Mouse (Mus musculus) fibroblast of lung, adult 2 months (primary cell): ENCODE measurements at regions not wholly inside any gene's neighbourhood (a gene's known extent, or its start where the extent isn't known, plus 50 kb on each side); places are given as distances from the start of the nearest gene placed in this dataset.

Experiments
- DNase-seq: peaks from one replicate; pipeline ENCODE4 v3.0.0-alpha.2; 2011; ENCODE audit warnings: low read depth

DNA sequence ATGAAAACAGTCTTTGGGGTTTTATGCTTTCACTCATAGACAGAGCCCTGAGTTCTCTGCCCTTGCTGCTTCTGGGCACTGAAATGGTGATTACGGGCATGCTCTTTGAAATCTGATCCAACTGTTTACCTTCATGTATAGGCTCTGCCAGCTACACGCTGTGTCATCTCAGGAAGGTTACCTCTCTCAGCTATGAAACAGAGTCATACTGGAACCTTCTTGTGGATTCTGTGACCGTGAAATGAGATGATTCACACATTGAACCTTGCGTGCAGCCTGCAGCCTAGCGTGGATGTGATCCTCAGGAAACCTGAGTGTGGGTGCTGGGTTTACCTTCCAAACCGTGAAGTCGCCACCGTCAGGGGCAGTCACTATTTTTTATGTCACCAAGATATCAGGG lies 189.7 kb upstream of the Spdye4c start:
- no peak for DNase-seq

DNA sequence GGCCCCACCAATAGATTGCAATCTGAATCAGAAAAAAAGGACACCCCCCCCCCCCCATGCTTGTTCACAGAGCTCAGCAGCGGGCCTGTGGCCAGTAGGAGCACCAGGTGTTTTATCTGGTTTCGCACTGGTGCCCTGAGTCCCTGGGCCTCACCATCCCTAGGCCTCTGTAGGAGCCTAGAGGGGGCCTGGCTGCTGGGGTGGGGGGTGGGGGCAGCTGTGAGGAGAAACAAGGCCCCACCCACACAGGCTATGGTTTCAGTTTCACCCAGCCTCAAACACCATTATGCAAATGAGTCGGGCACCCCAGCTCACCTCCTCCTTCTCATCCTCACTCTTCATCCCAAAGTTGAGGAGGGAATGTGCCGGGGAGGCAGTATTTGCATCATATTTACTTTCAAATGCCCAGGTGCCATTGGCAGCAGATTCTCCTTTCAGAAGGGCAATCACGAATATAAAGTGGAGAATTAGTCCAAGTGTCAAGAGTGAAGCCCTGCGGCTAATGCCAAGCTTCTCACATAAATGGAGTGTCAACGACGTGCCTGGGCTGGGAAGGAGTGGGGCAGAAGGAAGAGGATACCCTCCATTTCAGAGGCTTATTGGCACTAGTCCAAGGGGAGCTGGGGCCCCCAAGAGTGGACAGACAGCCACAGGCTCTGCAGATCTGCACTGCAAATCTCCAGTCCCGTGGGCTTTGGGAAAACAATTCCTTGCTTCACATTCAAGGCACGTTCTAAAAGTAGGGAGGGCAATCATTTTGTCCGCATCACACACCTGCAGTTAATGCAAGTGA lies 187.7 kb upstream of the Spdye4c start:
- DNase-seq: no peak

DNA sequence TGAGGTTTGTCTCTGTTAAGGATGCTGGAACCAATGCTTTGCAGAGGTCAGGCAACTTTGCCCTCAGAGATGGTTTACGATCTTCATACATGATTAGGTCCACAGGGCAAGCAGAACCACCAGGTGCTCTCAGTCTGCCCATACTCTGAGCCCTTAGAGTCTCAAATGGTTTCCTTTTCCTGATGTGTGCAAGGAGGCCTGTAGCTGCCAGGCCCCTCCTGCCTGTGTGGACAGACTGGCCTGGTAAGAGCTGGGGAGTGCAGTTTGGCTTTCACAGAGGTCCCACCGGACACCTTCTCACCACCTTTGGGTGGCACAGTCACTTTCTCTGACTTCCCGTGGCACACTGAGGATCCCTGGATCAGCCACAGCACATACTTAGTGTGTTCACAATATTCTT lies 186.6 kb upstream of the Spdye4c start:
- DNase-seq: no peak

DNA sequence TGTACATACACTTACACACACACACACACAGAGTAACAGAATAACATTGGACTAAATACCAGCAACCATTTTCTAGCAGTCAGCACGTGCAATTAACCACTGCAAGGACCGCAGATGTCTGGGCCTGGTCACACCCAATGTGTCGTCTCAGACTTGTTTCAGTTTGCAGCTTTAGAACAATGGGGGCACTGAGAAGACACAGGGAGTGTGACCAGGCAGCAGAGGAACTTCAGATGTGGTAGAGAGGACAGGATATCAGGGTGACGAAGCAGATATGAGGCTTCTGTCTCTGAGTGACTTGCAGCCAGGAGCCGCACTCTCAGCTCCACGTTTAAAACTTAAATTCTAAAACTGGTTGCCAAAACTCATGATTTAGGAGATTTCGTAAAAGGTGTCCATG lies 183.9 kb upstream of the Spdye4c start:
- no peak for DNase-seq

DNA sequence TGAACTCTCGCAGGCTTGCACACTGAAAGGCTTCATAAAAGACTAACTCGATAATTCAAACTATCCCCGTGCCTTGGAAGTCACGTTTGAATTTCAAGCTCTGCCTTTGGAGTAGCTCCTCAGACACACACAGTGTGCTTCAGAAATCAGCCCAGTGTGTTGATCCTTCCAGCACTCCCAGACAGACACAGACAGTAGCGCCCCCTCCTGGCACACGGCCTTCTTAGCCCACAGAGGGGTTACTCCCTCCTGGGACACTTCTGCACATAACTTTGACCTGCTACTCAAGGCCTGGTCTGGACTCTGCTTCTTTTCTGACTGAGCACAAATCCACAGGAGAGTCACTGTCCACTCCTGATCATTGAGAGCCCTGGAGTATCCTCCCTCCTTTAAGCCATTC lies 182.3 kb upstream of the Spdye4c start:
- no peak for DNase-seq

- peak; percentile 35 for DNase-seq
Observed at GRCm38 (mm10) chr2:128412352-128412751, 178.7 kb upstream of the Spdye4c start.

- no peak for DNase-seq
Observed at GRCm38 (mm10) chr2:128412974-128413373, 178.0 kb upstream of the Spdye4c start.

- DNase-seq: no peak
Observed at GRCm38 (mm10) chr2:128414588-128415240, 176.3 kb upstream of the Spdye4c start.

- DNase-seq: no peak
Observed at GRCm38 (mm10) chr2:128416416-128416815, 174.6 kb upstream of the Spdye4c start.

GRCm38 (mm10) chr2:128418960-128419359 lies 172.0 kb upstream of the Spdye4c start:
- no peak for DNase-seq

GRCm38 (mm10) chr2:128420406-128420805 lies 170.6 kb upstream of the Spdye4c start:
- DNase-seq: no peak

DNA sequence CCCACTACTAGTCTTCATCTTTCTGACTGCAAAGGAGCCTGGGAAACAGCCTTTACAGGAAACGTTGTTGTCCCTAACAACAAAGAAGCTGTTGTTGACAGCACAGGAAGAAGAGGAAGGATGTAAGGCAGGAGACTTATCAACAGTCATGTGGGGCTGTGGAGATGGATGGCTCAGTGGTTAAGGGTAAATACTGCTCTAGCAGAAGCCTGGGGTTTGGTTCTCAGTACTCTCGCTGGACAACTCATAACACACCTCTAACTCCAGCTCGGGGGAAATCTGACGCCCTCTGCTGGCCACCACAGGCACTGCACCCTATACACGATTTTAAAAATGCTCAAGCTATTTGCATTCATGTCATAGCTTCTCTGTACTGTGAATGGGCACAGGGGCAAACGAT lies 168.3 kb upstream of the Spdye4c start:
- DNase-seq: no peak

DNA sequence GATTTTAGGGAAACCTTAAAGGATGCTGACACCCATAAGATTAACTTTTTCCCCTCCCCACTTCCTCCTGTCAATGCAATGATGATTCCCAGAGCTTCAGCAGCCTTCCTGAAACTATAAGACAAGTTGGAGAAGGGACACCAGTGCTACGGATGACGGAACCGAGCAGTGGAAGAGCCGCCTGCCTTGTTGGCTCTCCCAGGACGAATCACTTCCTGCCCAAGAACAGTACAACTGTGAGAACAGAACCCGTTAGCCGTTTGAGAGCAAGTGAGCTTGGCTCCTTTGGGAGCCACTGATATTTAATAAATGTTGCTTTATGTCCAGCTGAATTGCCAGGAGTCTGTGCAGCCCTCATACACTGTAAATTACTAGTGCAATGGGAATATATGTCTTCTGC lies 166.8 kb upstream of the Spdye4c start:
- no peak for DNase-seq

DNA sequence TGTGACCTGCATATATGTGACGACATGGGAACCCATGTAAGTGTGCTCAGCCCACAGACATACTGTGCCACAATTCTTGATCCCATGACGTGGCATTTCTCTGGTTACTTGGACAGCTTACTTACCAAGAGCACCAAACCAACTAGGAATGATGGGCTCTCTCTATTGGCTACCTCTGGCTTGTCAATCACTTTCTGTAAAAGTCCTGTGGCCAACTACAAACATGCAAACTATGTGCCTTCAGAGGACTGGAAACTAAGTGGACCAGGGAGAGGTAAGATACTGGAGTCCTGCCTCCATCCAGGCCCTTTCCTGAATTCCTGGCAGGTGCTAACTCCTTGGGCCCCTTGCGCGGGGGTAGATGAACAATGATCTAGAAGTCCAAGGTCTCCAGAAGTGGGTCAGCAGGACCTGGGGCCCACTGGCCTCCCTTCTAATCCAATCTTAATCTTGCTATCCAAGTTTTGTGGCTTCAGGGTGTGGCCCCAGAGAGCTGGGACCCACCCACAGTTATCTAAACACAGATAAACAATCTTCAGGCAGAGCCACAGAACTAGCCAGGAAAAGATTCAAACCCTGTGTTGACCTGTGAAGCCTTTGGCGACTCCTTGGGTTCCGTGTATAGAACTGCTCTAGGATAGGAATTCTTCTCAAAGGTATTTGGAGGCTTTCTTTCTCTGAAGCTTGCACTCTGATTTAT lies 163.7 kb upstream of the Spdye4c start:
- no peak for DNase-seq

DNA sequence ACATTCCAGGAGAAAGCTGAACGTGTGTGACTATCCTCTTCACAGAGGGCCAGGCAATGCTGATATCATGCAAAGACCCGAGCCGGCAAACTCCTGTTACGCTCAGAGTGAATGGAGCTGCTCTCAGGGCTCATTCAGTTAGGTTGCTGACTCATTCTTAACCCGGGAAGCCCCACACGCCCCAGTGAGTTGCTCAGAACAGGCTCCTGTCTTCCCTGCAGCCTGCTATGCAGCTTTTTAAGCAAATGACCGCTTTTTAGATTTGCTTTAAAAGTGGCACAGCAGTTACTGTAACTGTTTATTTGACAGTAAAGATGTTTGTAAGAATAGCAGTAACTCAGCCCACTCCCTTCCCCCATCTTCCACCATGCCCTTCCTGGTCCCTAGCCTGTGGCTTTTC lies 162.9 kb upstream of the Spdye4c start:
- DNase-seq: no peak

GRCm38 (mm10) chr2:128428651-128429633 lies 162.1 kb upstream of the Spdye4c start:
- peak; percentile 92 for DNase-seq

DNA sequence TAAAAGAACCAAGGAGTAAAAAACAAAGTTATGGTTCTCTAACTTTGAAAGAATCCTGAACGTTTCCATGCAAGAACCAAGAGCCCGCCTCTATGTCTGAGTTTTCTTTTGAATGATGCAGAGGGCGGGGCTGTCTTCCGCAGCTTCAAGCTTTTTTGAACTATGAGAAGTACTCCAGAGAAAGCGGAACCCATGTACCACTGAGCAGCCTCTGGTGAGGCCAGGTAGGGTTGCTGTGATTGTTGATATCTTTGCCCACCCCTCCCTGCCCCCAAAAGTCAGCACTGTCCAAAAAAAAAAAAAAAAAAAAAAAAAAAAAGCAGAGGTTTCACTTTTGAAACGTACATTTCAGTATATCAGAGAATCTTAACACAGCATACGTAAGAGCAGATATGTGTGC lies 161.2 kb upstream of the Spdye4c start:
- no peak for DNase-seq

DNA sequence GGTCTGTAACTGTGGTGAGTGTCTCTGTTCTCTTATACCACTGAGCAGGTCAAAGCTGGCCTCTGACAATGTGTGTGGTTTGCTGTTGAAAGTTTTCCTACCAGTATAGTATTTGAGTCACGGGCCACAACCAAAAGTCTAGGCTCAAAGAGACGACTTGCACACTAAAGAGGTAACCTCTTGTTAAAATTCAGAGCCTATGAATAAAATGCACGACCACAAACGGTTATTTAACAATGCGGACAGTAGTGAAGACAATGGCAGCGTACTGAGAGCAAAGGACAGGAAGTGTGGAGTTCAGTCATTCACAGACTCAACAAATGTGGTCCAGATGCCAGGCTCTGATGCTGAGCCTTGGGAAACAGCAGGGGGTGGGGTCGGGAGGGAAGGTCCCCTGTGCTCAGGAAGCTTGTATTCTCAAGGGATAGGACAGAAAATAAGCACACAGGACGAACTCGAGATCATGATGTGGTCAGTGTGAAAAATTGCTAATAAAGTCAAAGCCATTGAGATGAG lies 160.2 kb upstream of the Spdye4c start:
- DNase-seq: no peak

DNA sequence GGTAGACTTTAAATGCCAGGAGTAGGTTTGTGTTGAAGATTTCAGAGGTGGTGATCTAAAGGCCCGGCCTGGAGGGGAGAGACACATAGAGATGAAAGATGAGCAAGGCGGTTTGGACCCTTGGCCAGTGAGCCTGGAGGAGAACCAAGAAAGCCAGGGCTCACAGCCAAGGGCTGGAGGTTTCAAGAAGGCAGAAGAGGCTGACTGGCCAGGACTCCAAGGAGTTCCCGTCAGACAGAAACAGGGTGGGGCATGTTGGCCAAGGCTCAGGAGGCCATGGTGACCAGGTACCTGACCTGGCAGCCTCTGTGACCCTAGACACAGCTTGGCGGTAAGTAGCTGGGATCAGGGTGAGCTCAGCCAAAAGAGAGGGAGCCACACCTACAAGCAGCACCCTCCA lies 159.3 kb upstream of the Spdye4c start:
- no peak for DNase-seq

GRCm38 (mm10) chr2:128432741-128433140 lies 158.3 kb upstream of the Spdye4c start:
- no peak for DNase-seq

GRCm38 (mm10) chr2:128433553-128434081 lies 157.4 kb upstream of the Spdye4c start:
- no peak for DNase-seq
